Mouse (Mus musculus) MEL (cell line): Measurements from ENCODE around the gene Upp1. TPM values are rescaled to one million over a fixed set of nuclear protein-coding genes. Genes with fewer than 3 reads are reported as not detected.

ENCODE experiments used
- DNase-seq: peaks from one replicate; pipeline ENCODE4 v3.0.0; 2011; ENCODE audit warnings: low read depth, low spot score
- H3K27ac ChIP-seq: 2 replicates; pipeline ENCODE4 v1.5.1; 2012; ENCODE audit warnings: low read depth, mild to moderate bottlenecking, control low read depth, low read length, moderate library complexity; ENCODE audit not compliant: control insufficient read depth
- H3K27me3 ChIP-seq, 2 experiments: fragments of 150-350 bp in 1 of 2; sonication (generic) in 1 of 2; 2 replicates each; pipeline ENCODE4 v1.6.1; 2012; ENCODE audit warnings: low read length in 2 of 2, mild to moderate bottlenecking in 2 of 2, improper control_type of control experiment in 1 of 2, moderate library complexity in 1 of 2; ENCODE audit not compliant: insufficient read depth in 2 of 2, control insufficient read depth in 1 of 2
- H3K36me3 ChIP-seq, 2 experiments: 2 replicates each; pipeline ENCODE4 v1.6.1; 2012 to 2014; ENCODE audit warnings: low read length in 2 of 2, improper control_type of control experiment in 1 of 2, inconsistent platforms in 1 of 2, mild to moderate bottlenecking in 1 of 2; ENCODE audit not compliant: insufficient read depth in 2 of 2, control insufficient read depth in 1 of 2
- H3K4me1 ChIP-seq, 2 experiments: fragments of 150-350 bp in 1 of 2; sonication (generic) in 1 of 2; 2 replicates each; pipeline ENCODE4 v1.6.1; 2012; ENCODE audit warnings: low read length in 2 of 2, improper control_type of control experiment in 1 of 2, mild to moderate bottlenecking in 1 of 2; ENCODE audit not compliant: insufficient read depth in 2 of 2, control insufficient read depth in 1 of 2
- H3K4me3 ChIP-seq, 2 experiments: fragments of 150-350 bp in 1 of 2; sonication (generic) in 1 of 2; 2 replicates each; pipeline ENCODE4 v1.5.1; 2012; ENCODE audit warnings: low read depth in 2 of 2, low read length in 2 of 2, mild to moderate bottlenecking in 2 of 2, moderate library complexity in 2 of 2, control low read depth in 1 of 2, improper control_type of control experiment in 1 of 2; ENCODE audit not compliant: control insufficient read depth in 1 of 2, insufficient read depth in 1 of 2
- H3K79me2 ChIP-seq: 2 replicates; pipeline ENCODE4 v1.6.1; 2012; ENCODE audit warnings: mild to moderate bottlenecking, low read length, moderate library complexity; ENCODE audit not compliant: control insufficient read depth, poor library complexity, insufficient read depth
- H3K9ac ChIP-seq: 2 replicates; pipeline ENCODE4 v1.6.1; 2012; ENCODE audit warnings: low read depth, mild to moderate bottlenecking, control low read depth, low read length, moderate library complexity; ENCODE audit not compliant: control insufficient read depth, poor library complexity, severe bottlenecking
- H3K9me3 ChIP-seq: fragments of 150-350 bp; sonication (generic); replicated peaks from 2 replicates; pipeline ENCODE4 v1.6.1; 2012; ENCODE audit warnings: mild to moderate bottlenecking, low read length, improper control_type of control experiment, moderate library complexity; ENCODE audit not compliant: insufficient read depth
- BHLHE40 ChIP-seq: IDR thresholded peaks from 2 replicates; pipeline ENCODE4 v1.6.1; 2012; ENCODE audit warnings: low read depth, mild to moderate bottlenecking, inconsistent platforms, low read length, improper control_type of control experiment, borderline replicate concordance
- CHD2 ChIP-seq: IDR thresholded peaks from 2 replicates; pipeline ENCODE4 v1.6.1; 2011; ENCODE audit warnings: low read length, improper control_type of control experiment
- CTCF ChIP-seq, 3 experiments: IDR thresholded peaks in 2 of 3; conservative IDR thresholded peaks in 1 of 3; 2 replicates each; pipeline ENCODE4 v1.5.1; 2011 to 2012; ENCODE audit warnings: low read length in 3 of 3, low read depth in 2 of 3, mild to moderate bottlenecking in 2 of 3, improper control_type of control experiment in 1 of 3, inconsistent platforms in 1 of 3, mixed read lengths in 1 of 3, moderate library complexity in 1 of 3; ENCODE audit not compliant: control insufficient read depth in 1 of 3, insufficient read depth in 1 of 3, poor library complexity in 1 of 3, severe bottlenecking in 1 of 3
- ELF1 ChIP-seq: IDR thresholded peaks from 2 replicates; pipeline ENCODE4 v1.6.1; 2014; ENCODE audit warnings: low read depth, mild to moderate bottlenecking, inconsistent platforms, low read length, improper control_type of control experiment, moderate library complexity
- EP300 ChIP-seq, 2 experiments: IDR thresholded peaks; 2 replicates each; pipeline ENCODE4 v1.6.1; 2011; ENCODE audit warnings: improper control_type of control experiment in 2 of 2, low read length in 2 of 2, low read depth in 1 of 2, mild to moderate bottlenecking in 1 of 2
- ETS1 ChIP-seq: IDR thresholded peaks from 2 replicates; pipeline ENCODE4 v1.6.1; 2012; ENCODE audit warnings: low read depth, mild to moderate bottlenecking, inconsistent platforms, low read length, improper control_type of control experiment, moderate library complexity
- GATA1 ChIP-seq: IDR thresholded peaks from 2 replicates; pipeline ENCODE4 v1.6.1; 2011; ENCODE audit warnings: low read depth, low read length, improper control_type of control experiment
- HCFC1 ChIP-seq: IDR thresholded peaks from 2 replicates; pipeline ENCODE4 v1.6.1; 2012; ENCODE audit warnings: low read depth, mild to moderate bottlenecking, inconsistent platforms, low read length, improper control_type of control experiment, moderate library complexity
- JUND ChIP-seq: IDR thresholded peaks from 2 replicates; pipeline ENCODE4 v1.6.1; 2011; ENCODE audit warnings: low read depth, mild to moderate bottlenecking, improper control_type of control experiment, low read length
- MAX ChIP-seq: IDR thresholded peaks from 2 replicates; pipeline ENCODE4 v1.6.1; 2011; ENCODE audit warnings: low read length, improper control_type of control experiment
- MAZ ChIP-seq: IDR thresholded peaks from 2 replicates; pipeline ENCODE4 v1.6.1; 2012; ENCODE audit warnings: low read depth, mild to moderate bottlenecking, inconsistent platforms, low read length, improper control_type of control experiment
- MXI1 ChIP-seq: IDR thresholded peaks from 2 replicates; pipeline ENCODE4 v1.6.1; 2011; ENCODE audit warnings: mild to moderate bottlenecking, low read depth, low read length, improper control_type of control experiment
- MYB ChIP-seq: IDR thresholded peaks from 2 replicates; pipeline ENCODE4 v1.6.1; 2011; ENCODE audit warnings: mild to moderate bottlenecking, low read depth, low read length, improper control_type of control experiment
- MYC ChIP-seq: IDR thresholded peaks from 2 replicates; pipeline ENCODE4 v1.6.1; 2011; ENCODE audit warnings: low read depth, mild to moderate bottlenecking, low read length, improper control_type of control experiment, moderate library complexity
- NELFE ChIP-seq: IDR thresholded peaks from 2 replicates; pipeline ENCODE4 v1.6.1; 2011; ENCODE audit warnings: low read depth, low read length, improper control_type of control experiment
- NRF1 ChIP-seq: IDR thresholded peaks from 2 replicates; pipeline ENCODE4 v1.6.1; 2014; ENCODE audit warnings: low read depth, mild to moderate bottlenecking, inconsistent platforms, low read length, improper control_type of control experiment, moderate library complexity; ENCODE audit not compliant: poor library complexity, insufficient read depth, severe bottlenecking
- POLR2A ChIP-seq, 2 experiments: IDR thresholded peaks; 2 replicates each; pipeline ENCODE4 v1.6.1; 2011 to 2012; ENCODE audit warnings: low read length in 2 of 2, mild to moderate bottlenecking in 2 of 2, control low read depth in 1 of 2, improper control_type of control experiment in 1 of 2, low read depth in 1 of 2, moderate library complexity in 1 of 2; ENCODE audit not compliant: control insufficient read depth in 1 of 2, insufficient read depth in 1 of 2, poor library complexity in 1 of 2
- POLR2AphosphoS2 ChIP-seq: IDR thresholded peaks from 2 replicates; pipeline ENCODE4 v1.6.1; 2011; ENCODE audit warnings: low read length, improper control_type of control experiment
- POLR2AphosphoS5 ChIP-seq: IDR thresholded peaks from 2 replicates; pipeline ENCODE4 v1.6.1; 2012; ENCODE audit warnings: low read depth, borderline replicate concordance, mild to moderate bottlenecking, inconsistent platforms, low read length, moderate library complexity, mixed read lengths
- RAD21 ChIP-seq: IDR thresholded peaks from 2 replicates; pipeline ENCODE4 v1.6.1; 2011; ENCODE audit warnings: mild to moderate bottlenecking, low read depth, low read length, improper control_type of control experiment
- RCOR1 ChIP-seq: IDR thresholded peaks from 2 replicates; pipeline ENCODE4 v1.6.1; 2012; ENCODE audit warnings: low read depth, mild to moderate bottlenecking, inconsistent platforms, low read length, improper control_type of control experiment
- SIN3A ChIP-seq: IDR thresholded peaks from 2 replicates; pipeline ENCODE4 v1.6.1; 2012; ENCODE audit warnings: low read length, improper control_type of control experiment, inconsistent platforms
- SMC3 ChIP-seq: IDR thresholded peaks from 2 replicates; pipeline ENCODE4 v1.6.1; 2011; ENCODE audit warnings: low read depth, low read length, improper control_type of control experiment
- TAL1 ChIP-seq: IDR thresholded peaks from 2 replicates; pipeline ENCODE4 v1.6.1; 2012; ENCODE audit warnings: mild to moderate bottlenecking, inconsistent platforms, low read length, moderate library complexity, mixed read lengths
- TBP ChIP-seq: IDR thresholded peaks from 2 replicates; pipeline ENCODE4 v1.8.0; 2011; ENCODE audit warnings: low read depth, low read length, improper control_type of control experiment
- TCF12 ChIP-seq: IDR thresholded peaks from 2 replicates; pipeline ENCODE4 v1.6.1; 2014; ENCODE audit warnings: low read depth, mild to moderate bottlenecking, inconsistent platforms, low read length, improper control_type of control experiment, moderate library complexity
- UBTF ChIP-seq: IDR thresholded peaks from 2 replicates; pipeline ENCODE4 v1.6.1; 2012; ENCODE audit warnings: low read depth, mild to moderate bottlenecking, inconsistent platforms, low read length, improper control_type of control experiment, moderate library complexity, borderline replicate concordance; ENCODE audit not compliant: insufficient read depth
- USF1 ChIP-seq: IDR thresholded peaks from 2 replicates; pipeline ENCODE4 v1.6.1; 2014; ENCODE audit warnings: low read depth, mild to moderate bottlenecking, inconsistent platforms, low read length, improper control_type of control experiment, moderate library complexity
- USF2 ChIP-seq, 2 experiments: IDR thresholded peaks; 2 replicates each; pipeline ENCODE4 v1.6.1; 2011 to 2012; ENCODE audit warnings: improper control_type of control experiment in 2 of 2, low read length in 2 of 2, borderline replicate concordance in 1 of 2, inconsistent platforms in 1 of 2, low read depth in 1 of 2, mild to moderate bottlenecking in 1 of 2; ENCODE audit not compliant: insufficient read depth in 1 of 2
- ZC3H11A ChIP-seq: IDR thresholded peaks from 2 replicates; pipeline ENCODE4 v1.6.1; 2012; ENCODE audit warnings: low read depth, mild to moderate bottlenecking, inconsistent platforms, low read length, improper control_type of control experiment
- ZKSCAN1 ChIP-seq: IDR thresholded peaks from 2 replicates; pipeline ENCODE4 v1.6.1; 2012; ENCODE audit warnings: low read depth, mild to moderate bottlenecking, inconsistent platforms, low read length, improper control_type of control experiment, moderate library complexity
- ZMIZ1 ChIP-seq: IDR thresholded peaks from 2 replicates; pipeline ENCODE4 v1.6.1; 2012; ENCODE audit warnings: low read depth, mild to moderate bottlenecking, inconsistent platforms, low read length, improper control_type of control experiment, moderate library complexity
- ZNF384 ChIP-seq: IDR thresholded peaks from 2 replicates; pipeline ENCODE4 v1.6.1; 2012; ENCODE audit warnings: low read depth, mild to moderate bottlenecking, inconsistent platforms, low read length, improper control_type of control experiment
- polyA plus RNA-seq, 2 experiments: library from polyadenylated mRNA; stranded (reverse) in 1 of 2; unstranded in 1 of 2; fragments of >175 nt in 1 of 2; fragments of >200 nt in 1 of 2; gene quantifications; 2 replicates each; pipeline versions ENCODE4 v1.2.1 to v1.2.4; 2012; ENCODE audit warnings: low replicate concordance in 2 of 2, low read depth in 1 of 2; ENCODE audit not compliant: insufficient read length in 2 of 2, insufficient read depth in 1 of 2, missing spikeins in 1 of 2
- total RNA-seq: library from RNA; depleted of rRNA; stranded (reverse); fragments of 300-350 nt; gene quantifications from 2 replicates; pipeline ENCODE4 v1.2.3, GENCODE M21; 2012

Upp1 gene
- total and polyA plus RNA-seq, 3 experiments, result 1.2 to 1.4 TPM; not detected in 1

- Histone ChIP-seq H3K27me3 (no peaks in the 10 kb centered on the region), H3K36me3 (peaks cover 0 to 8% of the 10 kb centered on the region in 2 experiments; a peak in 2 of 4 replicates), H3K9ac (0 out of 2 replicates have a peak overlapping the region, but pooled peaks have one; percentile 26)
Measured at GRCm38 (mm10) chr11:9129528-9129927, 11.6 kb downstream of the Upp1 start.

GRCm38 (mm10) chr11:9131688-9132087, 13.8 kb downstream of the Upp1 start:
- Histone ChIP-seq H3K79me2 (no peaks in the 10 kb centered on the region), H3K9ac (no peak overlapping the region), H3K27ac (no peak overlapping the region), H3K4me3 (no peak overlapping the region), H3K27me3 (no peaks in the 10 kb centered on the region), H3K9me3 (no peaks in the 10 kb centered on the region), H3K36me3 (peaks cover 0 to 8% of the 10 kb centered on the region in 2 experiments; a peak in 2 of 4 replicates), H3K4me1 (peaks cover 4 to 8% of the 10 kb centered on the region in 2 experiments; a peak in 3 of 4 replicates)
- TF ChIP-seq BHLHE40, result no peak
- TF ChIP-seq RCOR1, result no peak
- no peak for TF ChIP-seq MYC
- TF ChIP-seq ELF1, result no peak
- no peak for TF ChIP-seq POLR2AphosphoS5
- TF ChIP-seq GATA1, result no peak
- no peak for TF ChIP-seq POLR2AphosphoS2
- TF ChIP-seq ZMIZ1, result no peak
- no peak for TF ChIP-seq USF2 (IDR thresholded peaks at IDR 0.05; ENCODE audit: borderline replicate concordance in 1 of 2, insufficient read depth in 1 of 2, low read depth in 1 of 2, low read length in 2 of 2)
- no peak for TF ChIP-seq NRF1
- no peak for TF ChIP-seq ZNF384
- no peak for TF ChIP-seq UBTF
- no peak for TF ChIP-seq MXI1
- no peak for DNase-seq

More at GRCm38 (mm10) chr11:9129528-9129927, 11.6 kb downstream of the Upp1 start:
- Histone ChIP-seq H3K9me3 (no peaks in the 10 kb centered on the region), H3K79me2 (no peaks in the 10 kb centered on the region), H3K4me1 (peaks cover 4 to 8% of the 10 kb centered on the region in 2 experiments; a peak in 3 of 4 replicates), H3K4me3 (peak overlapping the region; percentile 18 to 36), H3K27ac (peak overlapping the region; percentile 62)
- TF ChIP-seq ZMIZ1, result no peak
- peak; percentile 34; the same call in 1 of the 2 replicates for TF ChIP-seq HCFC1
- no peak for TF ChIP-seq TAL1
- TF ChIP-seq TBP, result 0 out of 2 replicates have a peak, but pooled peaks have one; percentile 38
- TF ChIP-seq SMC3, result no peak
- no peak for TF ChIP-seq NELFE
- TF ChIP-seq ZNF384, result no peak
- no peak for TF ChIP-seq USF1
- no peak for TF ChIP-seq UBTF
- TF ChIP-seq TCF12, result peak; percentile 54
- peak; percentile 66 to 91 for TF ChIP-seq EP300 (IDR thresholded peaks at IDR 0.05; ENCODE audit: low read depth in 1 of 2, low read length in 2 of 2)
- no peak for TF ChIP-seq USF2 (IDR thresholded peaks at IDR 0.05; ENCODE audit: borderline replicate concordance in 1 of 2, insufficient read depth in 1 of 2, low read depth in 1 of 2, low read length in 2 of 2)
- TF ChIP-seq MAX, result no peak
- no peak for TF ChIP-seq CTCF (IDR thresholded peaks at IDR 0.05 in 2 of 3, conservative IDR thresholded peaks at IDR 0.05 in 1 of 3; ENCODE audit: control insufficient read depth in 1 of 3, insufficient read depth in 1 of 3, low read depth in 2 of 3, low read length in 3 of 3, poor library complexity in 1 of 3, severe bottlenecking in 1 of 3)
- no peak for TF ChIP-seq MYB
- peak; percentile 54; the same call in 1 of the 2 replicates for TF ChIP-seq RCOR1
- no peak for TF ChIP-seq RAD21
- peak; percentile 68 for TF ChIP-seq ELF1
- peak; percentile 83 for TF ChIP-seq GATA1
- TF ChIP-seq ZKSCAN1, result no peak
- no peak for TF ChIP-seq ZC3H11A
- TF ChIP-seq SIN3A, result no peak; the same call in 1 of the 2 replicates
- peak; percentile 71 for TF ChIP-seq ETS1
- no peak for TF ChIP-seq POLR2A (IDR thresholded peaks at IDR 0.05; ENCODE audit: control insufficient read depth in 1 of 2, insufficient read depth in 1 of 2, low read depth in 1 of 2, low read length in 2 of 2, poor library complexity in 1 of 2)
- TF ChIP-seq CHD2, result no peak
- no peak for TF ChIP-seq POLR2AphosphoS5
- TF ChIP-seq MAZ, result no peak
- no peak for TF ChIP-seq POLR2AphosphoS2
- TF ChIP-seq NRF1, result no peak
- no peak for TF ChIP-seq JUND
- peak; percentile 84 for DNase-seq
